Mouse (Mus musculus) kidney, adult 2 months (tissue): ENCODE results near the gene Stx16. TPM values are rescaled to one million over a fixed set of nuclear protein-coding genes. Genes with fewer than 3 reads are reported as not detected.

Experiments used
- DNase-seq: peaks from one replicate; pipeline ENCODE4 v3.0.0; 2021
- H3K27ac ChIP-seq: fragments of 200-500 bp; 2 replicates; pipeline ENCODE4 v1.5.1; 2012; ENCODE audit warnings: low read depth, low read length, control low read depth, inconsistent platforms; ENCODE audit not compliant: insufficient read depth
- H3K27me3 ChIP-seq: fragments of 200-500 bp; replicated peaks from 2 replicates; pipeline ENCODE4 v1.6.1; 2012; ENCODE audit warnings: mild to moderate bottlenecking, moderate library complexity, low read length, inconsistent platforms; ENCODE audit not compliant: control insufficient read depth, insufficient read depth
- H3K36me3 ChIP-seq: fragments of 200-500 bp; 2 replicates; pipeline ENCODE4 v1.6.1; 2012; ENCODE audit warnings: mild to moderate bottlenecking, moderate library complexity, low read length, inconsistent platforms; ENCODE audit not compliant: control insufficient read depth, insufficient read depth
- H3K4me1 ChIP-seq: fragments of 200-500 bp; 2 replicates; pipeline ENCODE4 v1.6.1; 2011; ENCODE audit warnings: low read length; ENCODE audit not compliant: control insufficient read depth, insufficient read depth
- H3K4me3 ChIP-seq: fragments of 200-500 bp; 2 replicates; pipeline ENCODE4 v1.5.1; 2011; ENCODE audit warnings: mild to moderate bottlenecking, low read depth, low read length, control low read depth; ENCODE audit not compliant: insufficient read depth
- CTCF ChIP-seq: fragments of 200-500 bp; conservative IDR thresholded peaks from 2 replicates; pipeline ENCODE4 v1.5.1; 2011; ENCODE audit warnings: low read depth, mild to moderate bottlenecking, control low read depth, low read length, moderate library complexity, mixed read lengths; ENCODE audit not compliant: insufficient read depth, insufficient read length
- POLR2A ChIP-seq: fragments of 200-500 bp; IDR thresholded peaks from one replicate; pipeline ENCODE4 v1.6.1; 2011; ENCODE audit warnings: low read depth, low read length, control low read depth
- WGBS: fragments of 180-500 bp; shearing (Covaris S2); methylation state at CpG from one replicate; pipeline ENCODE4 v1.1.7; 2018; 5-methylcytosine and 5-hydroxymethylcytosine counted together
- polyA plus RNA-seq: library from polyadenylated mRNA; depleted of rRNA; stranded (reverse); fragments of >200 nt; gene quantifications from 2 replicates; pipeline ENCODE4 v1.2.3, GENCODE M21; 2012

Stx16 gene
- polyA plus RNA-seq, 1 experiment = 24.3 TPM

DNA sequence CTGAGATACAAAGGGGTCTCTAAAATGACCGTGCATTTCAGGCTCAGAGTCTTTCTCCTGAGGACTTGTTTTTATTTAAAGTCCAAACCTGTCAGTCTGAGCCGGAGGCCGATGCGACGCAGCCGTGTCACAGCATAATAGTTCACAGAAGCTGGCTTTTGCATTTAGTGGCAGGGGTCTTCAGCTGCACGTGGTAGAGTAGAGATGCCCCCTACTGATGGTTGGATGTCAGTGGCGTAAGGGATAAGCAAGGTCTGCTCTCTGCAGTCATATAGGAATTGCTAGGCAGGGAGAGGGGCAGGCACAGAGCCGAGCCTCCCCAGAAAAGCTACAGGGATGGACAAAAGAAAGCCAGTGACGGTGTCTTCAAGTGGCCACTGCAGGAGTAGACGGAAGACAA, 42.0 kb downstream of the Stx16 start:
- Histone ChIP-seq H3K4me3 (no peak overlapping the region), H3K4me1 (no peaks in the 10 kb centered on the region), H3K36me3 (peaks cover 4% of the 10 kb centered on the region; the same call in 1 of the 2 replicates), H3K27me3 (no peaks in the 10 kb centered on the region), H3K27ac (no peak overlapping the region)
- WGBS = 84% methylated on average over 11 of the region's 11 CpGs
- no peak for DNase-seq
- no peak for TF ChIP-seq POLR2A
- no peak for TF ChIP-seq CTCF

DNA sequence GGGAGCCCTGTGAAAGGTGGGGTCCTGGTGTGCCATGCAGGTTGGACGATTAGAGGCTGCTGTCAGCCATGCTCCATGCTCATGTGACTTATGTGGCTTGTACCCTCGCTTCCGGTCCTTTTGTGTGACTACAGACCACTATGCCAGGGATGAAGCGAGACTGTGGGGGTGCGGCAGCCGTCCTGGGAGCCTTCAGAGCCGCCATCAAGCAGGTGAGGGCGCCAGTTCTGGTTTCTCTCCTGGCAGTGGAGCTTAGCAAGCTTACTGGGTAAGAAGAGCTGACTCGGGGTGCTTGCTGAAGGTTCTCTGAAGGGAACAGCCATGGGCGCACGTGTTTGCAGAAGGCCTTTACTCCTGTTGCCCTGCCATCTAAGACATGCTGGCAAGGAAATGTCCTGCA, 43.2 kb downstream of the Stx16 start:
- Histone ChIP-seq H3K4me3 (no peak overlapping the region), H3K36me3 (peaks cover 4% of the 10 kb centered on the region; the same call in 1 of the 2 replicates), H3K4me1 (no peaks in the 10 kb centered on the region), H3K27me3 (no peaks in the 10 kb centered on the region), H3K27ac (no peak overlapping the region)
- WGBS = 96% methylated on average over 11 of the region's 11 CpGs
- TF ChIP-seq CTCF = no peak
- TF ChIP-seq POLR2A = no peak
- DNase-seq = no peak

DNA sequence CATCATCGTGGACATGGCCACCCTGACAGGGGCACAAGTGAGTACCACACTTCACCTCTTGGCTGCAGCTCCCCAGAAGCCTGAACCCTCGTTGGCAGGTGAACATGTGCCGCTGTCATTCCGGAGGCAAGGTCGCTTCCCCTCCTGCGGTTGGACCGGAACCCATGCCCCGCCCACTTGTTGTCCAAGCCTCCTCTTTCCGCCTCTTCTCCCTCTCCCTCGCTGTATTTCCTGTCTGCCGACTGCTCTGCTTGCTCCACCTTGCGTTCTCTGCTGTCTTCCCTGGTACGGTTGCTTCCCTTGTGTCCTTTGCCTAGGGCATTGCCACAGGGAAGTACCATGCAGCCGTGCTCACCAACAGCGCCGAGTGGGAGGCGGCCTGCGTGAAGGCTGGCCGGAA, 44.5 kb downstream of the Stx16 start:
- DNase-seq = no peak
- Histone ChIP-seq H3K4me3 (no peak overlapping the region), H3K27ac (no peak overlapping the region), H3K27me3 (no peaks in the 10 kb centered on the region), H3K4me1 (no peaks in the 10 kb centered on the region), H3K36me3 (peaks cover 4% of the 10 kb centered on the region; the same call in 1 of the 2 replicates)
- 89% methylated on average over 19 of the region's 19 CpGs for WGBS
- TF ChIP-seq CTCF (no peak), POLR2A (no peak)

DNA sequence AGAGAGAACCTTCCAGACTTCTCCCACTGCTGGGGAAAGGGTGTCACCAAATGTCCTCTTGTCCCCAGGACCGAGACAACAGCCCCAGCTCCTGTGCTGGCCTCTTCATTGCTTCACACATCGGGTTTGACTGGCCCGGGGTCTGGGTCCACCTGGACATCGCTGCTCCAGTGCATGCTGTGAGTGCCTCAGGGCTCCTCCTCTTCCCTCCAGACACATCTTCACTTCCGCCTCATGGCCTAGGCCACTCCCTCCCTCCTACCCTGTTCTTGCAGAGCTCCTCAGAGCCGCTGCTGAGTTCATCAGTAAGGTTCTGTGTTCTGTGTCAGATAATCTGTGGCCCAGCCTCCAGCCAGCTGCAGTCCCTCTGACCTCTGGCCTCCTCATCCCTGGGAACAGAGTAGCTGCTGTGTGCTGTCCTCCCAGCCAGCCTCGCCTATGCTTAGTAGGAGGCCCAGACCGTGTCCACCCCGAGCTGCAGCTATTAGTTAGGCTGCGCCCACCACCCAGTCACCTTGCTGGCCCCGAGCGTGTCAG, 45.4 kb downstream of the Stx16 start:
- DNase-seq = no peak
- H3K36me3 ChIP-seq = peaks cover 3% of the 10 kb centered on the region; the same call in 1 of the 2 replicates
- H3K4me1 ChIP-seq = no peaks in the 10 kb centered on the region
- no peaks in the 10 kb centered on the region for H3K27me3 ChIP-seq
- no peak overlapping the region for H3K27ac ChIP-seq
- WGBS = 86% methylated on average over 12 of the region's 12 CpGs
- no peak overlapping the region for H3K4me3 ChIP-seq
- no peak for TF ChIP-seq POLR2A
- no peak for TF ChIP-seq CTCF

DNA sequence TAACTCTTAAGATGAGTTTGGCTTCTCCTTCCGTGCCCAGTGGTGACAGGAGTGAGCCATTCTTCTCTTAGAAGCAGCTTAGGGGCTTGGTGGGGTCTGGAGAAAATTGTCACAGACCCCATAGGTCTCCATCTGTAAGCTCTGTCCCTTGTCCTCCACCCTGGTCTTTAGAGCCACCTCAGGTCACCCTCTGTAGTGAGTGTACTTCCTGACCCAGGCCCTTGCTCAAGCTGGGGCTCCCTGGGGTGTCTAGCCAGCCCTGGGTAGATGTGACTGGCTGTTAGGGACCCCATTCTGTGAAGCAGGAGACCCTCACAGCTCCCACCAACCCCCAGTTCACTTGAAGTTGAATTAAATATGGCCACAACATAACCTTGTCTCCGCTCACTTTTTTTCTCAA, 46.2 kb downstream of the Stx16 start:
- Histone ChIP-seq H3K27ac (no peak overlapping the region), H3K4me3 (no peak overlapping the region), H3K27me3 (no peaks in the 10 kb centered on the region), H3K4me1 (no peaks in the 10 kb centered on the region), H3K36me3 (peaks cover 3% of the 10 kb centered on the region; the same call in 1 of the 2 replicates)
- TF ChIP-seq POLR2A (no peak), CTCF (no peak)
- DNase-seq = no peak
- WGBS = 97% methylated on average over 2 of the region's 2 CpGs

DNA sequence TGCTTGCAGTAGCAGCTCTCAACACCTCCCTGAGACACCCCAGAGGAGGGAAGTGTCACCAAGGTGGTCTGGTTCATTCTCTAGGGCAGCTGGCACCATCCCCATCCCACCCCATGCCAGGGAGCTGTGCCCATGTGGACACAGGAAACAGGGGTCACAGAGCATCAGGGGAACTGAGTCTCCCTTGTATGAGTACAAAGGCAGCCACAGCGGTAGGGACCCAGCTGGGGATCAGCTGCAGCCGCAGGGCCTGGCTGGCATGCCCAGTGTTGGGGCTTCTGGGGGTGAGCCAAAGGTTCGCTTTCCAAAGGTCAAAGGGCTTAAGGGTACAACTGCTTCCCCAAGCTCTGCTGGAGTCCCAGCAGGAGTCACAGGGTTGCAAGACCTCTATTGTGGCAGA, 47.6 kb downstream of the Stx16 start:
- Histone ChIP-seq H3K27ac (no peak overlapping the region), H3K4me1 (no peaks in the 10 kb centered on the region), H3K27me3 (no peaks in the 10 kb centered on the region), H3K4me3 (no peak overlapping the region), H3K36me3 (peaks cover 3% of the 10 kb centered on the region; the same call in 1 of the 2 replicates)
- TF ChIP-seq CTCF = no peak
- TF ChIP-seq POLR2A = no peak
- WGBS = 70% methylated on average over 3 of the region's 3 CpGs
- peak; percentile 21 for DNase-seq

DNA sequence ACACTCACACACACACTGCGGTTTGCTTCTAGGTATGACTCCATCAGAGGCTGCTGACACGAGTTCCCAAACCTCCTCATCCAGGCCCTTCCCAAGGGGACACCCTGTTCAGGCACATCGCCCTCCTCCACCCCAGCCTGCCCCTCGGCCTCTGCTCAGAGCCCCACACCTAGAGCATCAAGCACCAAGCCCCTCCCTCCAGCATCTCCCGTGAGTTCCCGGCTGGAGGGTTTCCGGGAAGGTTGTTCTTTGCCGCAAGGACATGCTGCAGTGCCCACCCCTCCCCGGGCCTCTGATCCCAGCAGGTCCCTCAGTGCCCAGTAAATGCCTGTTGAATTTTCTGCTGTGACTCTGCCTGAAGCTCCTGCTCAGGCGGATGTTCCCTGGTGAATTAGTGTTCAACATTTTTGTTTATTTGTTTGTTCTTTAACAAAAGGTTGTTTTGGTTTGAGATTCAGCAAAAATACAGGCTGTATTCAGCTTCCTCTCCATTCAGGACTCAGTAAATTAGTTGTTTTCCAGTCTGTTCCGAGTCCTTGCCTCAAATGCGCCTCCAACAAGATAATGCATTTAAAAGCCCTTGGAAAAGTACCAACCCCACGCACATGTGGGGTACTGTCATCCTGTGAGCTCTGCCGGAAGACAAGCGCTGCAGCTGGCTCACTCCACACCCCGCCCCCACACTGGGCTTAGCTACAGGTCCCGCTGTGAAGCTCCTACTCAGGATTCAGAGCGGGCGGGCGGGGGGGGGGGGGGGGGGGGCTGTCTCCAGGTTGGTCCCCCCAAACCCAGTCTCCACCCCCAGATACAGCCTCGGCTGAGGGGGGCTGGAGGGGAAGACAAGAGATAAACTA, 50.6 kb downstream of the Stx16 start:
- no peaks in the 10 kb centered on the region for H3K4me1 ChIP-seq
- H3K36me3 ChIP-seq = no peaks in the 10 kb centered on the region
- no peak overlapping the region for H3K4me3 ChIP-seq
- WGBS = 17% methylated on average over 21 of the region's 21 CpGs
- no peak for DNase-seq
- no peak for TF ChIP-seq CTCF
- TF ChIP-seq POLR2A = no peak
- H3K27ac ChIP-seq = no peak overlapping the region
- H3K27me3 ChIP-seq = no peaks in the 10 kb centered on the region
